Mouse (Mus musculus): ENCODE measurements around the gene R3hdm2.

DNA sequence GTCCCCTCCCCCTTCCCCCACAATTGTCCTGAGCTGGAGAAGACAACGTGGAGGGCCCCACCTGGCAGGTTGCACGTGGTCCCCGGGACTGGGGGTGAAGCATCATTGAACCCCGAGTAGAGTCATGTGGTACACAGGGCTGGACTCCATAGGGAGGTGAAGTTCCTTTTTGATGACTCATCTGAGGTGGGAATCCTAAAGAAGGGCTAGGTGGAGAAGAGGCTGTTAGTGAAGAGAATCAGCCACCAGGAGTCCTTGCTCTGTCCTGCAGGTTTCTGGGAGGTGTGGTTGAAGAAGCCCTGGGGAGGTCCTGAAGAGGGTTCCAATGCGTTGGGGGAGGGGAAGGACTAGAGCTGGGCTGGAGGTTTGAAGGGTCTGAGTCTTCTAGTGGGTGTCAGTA lies 43.2 kb upstream of the R3hdm2 start:
- TF ChIP-seq POLR2A (IDR thresholded peaks at IDR 0.05; ENCODE audit: low read depth, low read length) (no peak), CTCF (conservative IDR thresholded peaks at IDR 0.05; ENCODE audit: insufficient read depth, insufficient read length, low read depth, low read length) (no peak)
